ENCODE assay signal across 12 mouse cellular contexts in genomic region chr5:38016945-38017344, GRCm38 (mm10). TPM values are rescaled to one million over a fixed set of nuclear protein-coding genes. Genes with fewer than 3 reads are reported as not detected.
DNase-seq lines count a peak whose midpoint lies in the region.
"Had no signal": no experiment of that assay in that cellular context is flagged by ENCODE, and none has a peak within 500 bp of the region (broad histone marks: within the 10 kb centered on the region; RNA-seq: fewer than 3 reads in every experiment).

No protein-coding gene starts in this region.

- DNase-seq in gastrocnemius, adult 18-20 months (ENCODE audit: low spot score), result peak; percentile 11
- no peak for DNase-seq in gastrocnemius, postnatal 36 days
- DNase-seq in NIH3T3 (ENCODE audit: low read depth), result peak; percentile 51
- DNase-seq in adrenal gland, postnatal 25 days, result peak; percentile 11
- DNase-seq in layer of hippocampus, postnatal 25 days (ENCODE audit: extremely low spot score in 1 of 2, low spot score in 1 of 2), result no peak
- no peak for DNase-seq in right cerebral cortex, adult 2 months (ENCODE audit: low spot score in 2 of 2)
- DNase-seq: cerebellum, adult 2 months; cerebellum, postnatal 10 days; forebrain, postnatal 0 days; heart, adult 2 months; heart, postnatal 14 days; kidney, adult 18-20 months had no signal

- intact Hi-C loops in gastrocnemius, postnatal 36 days (cut with DNase I), result no loop called here

RNA-seq across cellular contexts. Expression of gene Stx18, which starts 21.6 kb away (rescaled TPM):
- 10 to 100 TPM; 14.2 to 14.3 TPM for total RNA-seq in gastrocnemius, adult 18-20 months (2021)
- total RNA-seq in gastrocnemius, postnatal 36 days (2021), result 10 to 100 TPM; 13.7 to 15.4 TPM
- total RNA-seq in adrenal gland, postnatal 25 days (2021), result 30.4 and 32.7 TPM in 2 replicates
- 10 to 100 TPM; 38.3 to 39.7 TPM for total RNA-seq in layer of hippocampus, postnatal 25 days (2021)

Comparison
In these comparisons a context has a peak if more than half of its experiments do, and no peak if none do; other contexts are left out.
1. DNase-seq: peak in gastrocnemius, adult 18-20 months (single experiment), NIH3T3 (single experiment) and adrenal gland, postnatal 25 days (single experiment); none in gastrocnemius, postnatal 36 days (0 of 2), layer of hippocampus, postnatal 25 days (0 of 2) and right cerebral cortex, adult 2 months (0 of 2).